Mouse (Mus musculus): ENCODE data around the gene Immp1l. TPM values are rescaled to one million over a fixed set of nuclear protein-coding genes. Genes with fewer than 3 reads are reported as not detected.

Gene Immp1l
- 10 to 100 TPM in 1 of 2 experiments, 1 to 10 TPM in 1; 9.4 to 17.0 TPM for total RNA-seq (2023)

GRCm38 (mm10) chr2:105903896-105904756 is at the start of gene Immp1l, which contains the start of gene Elp4:
TSS of gene Immp1l (plus strand) at chr2:105904638.
TSS of gene Elp4 (minus strand) at chr2:105904564.

GRCm38 (mm10) chr2:106002835-106003739 is 98.6 kb downstream of the Immp1l start, which contains the start of gene Dnajc24:
TSS of gene Dnajc24 (minus strand) at chr2:106003549.

Other genes with a start within 250 kb of the Immp1l start
- gene Pax6, start 235.7 kb upstream of the Immp1l start, total RNA-seq (2023) = not detected
- 1 to 10 TPM; 6.7 to 7.0 TPM for gene Elp4, start 74 bp upstream of the Immp1l start, total RNA-seq (2023)
- gene Dnajc24, start 98.9 kb downstream of the Immp1l start, total RNA-seq (2023) = 10 to 100 TPM in 1 of 2 experiments, 1 to 10 TPM in 1; 9.2 to 10.4 TPM

All from neutrophil, adult 83 days (primary cell).